Mouse (Mus musculus): ENCODE results near the gene Enox1. TPM values are rescaled to one million over a fixed set of nuclear protein-coding genes. Genes with fewer than 3 reads are reported as not detected.
"Not testable (repeated sequence)": the region's sequence is repeated elsewhere in the genome, so short reads cannot be mapped to it uniquely, and the experiment has no call there.

Gene Enox1
- polyA plus RNA-seq, 1 experiment from 2014 or later, result 19.6 TPM

GRCm38 (mm10) chr14:77536592-77536991 lies 380.0 kb downstream of the Enox1 start:
- ATAC-seq (ENCODE audit: insufficient read depth, low FRiP score, low TSS enrichment) (no peak), DNase-seq (ENCODE audit: low spot score) (no peak)
- Histone ChIP-seq H3K9me3 (ENCODE audit: control insufficient read depth, low read length) (no peaks in the 10 kb centered on the region), H3K9ac (ENCODE audit: low read length) (no peak overlapping the region), H3K27ac (ENCODE audit: low read depth, low read length) (no peak overlapping the region), H3K4me1 (ENCODE audit: control insufficient read depth, insufficient read depth, low read length) (no peaks in the 10 kb centered on the region), H3K27me3 (ENCODE audit: control insufficient read depth, insufficient read depth, low read length) (no peaks in the 10 kb centered on the region), H3K36me3 (ENCODE audit: control insufficient read depth, insufficient read depth, low read length) (no peaks in the 10 kb centered on the region), H3K4me2 (ENCODE audit: low read depth) (no peak overlapping the region), H3K4me3 (ENCODE audit: low read depth, low read length) (no peak overlapping the region)
- 79% methylated on average over 2 of the region's 2 CpGs for WGBS

- H3K27me3 ChIP-seq (ENCODE audit: control insufficient read depth, insufficient read depth, low read length); H3K9me3 ChIP-seq (ENCODE audit: control insufficient read depth, low read length); H3K9ac ChIP-seq (ENCODE audit: low read length); H3K27ac ChIP-seq (ENCODE audit: low read depth, low read length); H3K4me2 ChIP-seq (ENCODE audit: low read depth); H3K4me1 ChIP-seq (ENCODE audit: control insufficient read depth, insufficient read depth, low read length); ATAC-seq (ENCODE audit: insufficient read depth, low FRiP score, low TSS enrichment); H3K36me3 ChIP-seq (ENCODE audit: control insufficient read depth, insufficient read depth, low read length); H3K4me3 ChIP-seq (ENCODE audit: low read depth, low read length); DNase-seq (ENCODE audit: low spot score): not testable (repeated sequence)
- WGBS, result 65% methylated on average over 15 of the region's 21 CpGs
Measured at GRCm38 (mm10) chr14:77539563-77539962, 383.0 kb downstream of the Enox1 start.

GRCm38 (mm10) chr14:77541925-77542324 lies 385.4 kb downstream of the Enox1 start:
- Histone ChIP-seq H3K4me2 (ENCODE audit: low read depth) (no peak overlapping the region), H3K9ac (ENCODE audit: low read length) (no peak overlapping the region), H3K9me3 (ENCODE audit: control insufficient read depth, low read length) (no peaks in the 10 kb centered on the region), H3K27me3 (ENCODE audit: control insufficient read depth, insufficient read depth, low read length) (no peaks in the 10 kb centered on the region), H3K36me3 (ENCODE audit: control insufficient read depth, insufficient read depth, low read length) (no peaks in the 10 kb centered on the region), H3K4me1 (ENCODE audit: control insufficient read depth, insufficient read depth, low read length) (no peaks in the 10 kb centered on the region), H3K27ac (ENCODE audit: low read depth, low read length) (no peak overlapping the region), H3K4me3 (ENCODE audit: low read depth, low read length) (no peak overlapping the region)
- WGBS, result 81% methylated on average over 7 of the region's 7 CpGs
- no peak for DNase-seq (ENCODE audit: low spot score)
- no peak for ATAC-seq (ENCODE audit: insufficient read depth, low FRiP score, low TSS enrichment)

- H3K4me1 ChIP-seq (ENCODE audit: control insufficient read depth, insufficient read depth, low read length), result no peaks in the 10 kb centered on the region
- no peak overlapping the region for H3K4me2 ChIP-seq (ENCODE audit: low read depth)
- WGBS, result 91% methylated on average over 8 of the region's 8 CpGs
- no peaks in the 10 kb centered on the region for H3K9me3 ChIP-seq (ENCODE audit: control insufficient read depth, low read length)
- H3K4me3 ChIP-seq (ENCODE audit: low read depth, low read length), result no peak overlapping the region
- ATAC-seq (ENCODE audit: insufficient read depth, low FRiP score, low TSS enrichment), result no peak
- no peak overlapping the region for H3K27ac ChIP-seq (ENCODE audit: low read depth, low read length)
- H3K36me3 ChIP-seq (ENCODE audit: control insufficient read depth, insufficient read depth, low read length), result no peaks in the 10 kb centered on the region
- H3K9ac ChIP-seq (ENCODE audit: low read length), result no peak overlapping the region
- H3K27me3 ChIP-seq (ENCODE audit: control insufficient read depth, insufficient read depth, low read length), result no peaks in the 10 kb centered on the region
- DNase-seq (ENCODE audit: low spot score), result no peak
Measured at GRCm38 (mm10) chr14:77546531-77547274, 390.1 kb downstream of the Enox1 start.

GRCm38 (mm10) chr14:77547351-77547750 lies 390.8 kb downstream of the Enox1 start:
- no peak for ATAC-seq (ENCODE audit: insufficient read depth, low FRiP score, low TSS enrichment)
- no peaks in the 10 kb centered on the region for H3K4me1 ChIP-seq (ENCODE audit: control insufficient read depth, insufficient read depth, low read length)
- no peak overlapping the region for H3K27ac ChIP-seq (ENCODE audit: low read depth, low read length)
- WGBS, result 88% methylated on average over 5 of the region's 5 CpGs
- H3K36me3 ChIP-seq (ENCODE audit: control insufficient read depth, insufficient read depth, low read length), result no peaks in the 10 kb centered on the region
- DNase-seq (ENCODE audit: low spot score), result no peak
- H3K4me3 ChIP-seq (ENCODE audit: low read depth, low read length), result no peak overlapping the region
- H3K27me3 ChIP-seq (ENCODE audit: control insufficient read depth, insufficient read depth, low read length), result no peaks in the 10 kb centered on the region
- no peak overlapping the region for H3K4me2 ChIP-seq (ENCODE audit: low read depth)
- H3K9ac ChIP-seq (ENCODE audit: low read length), result no peak overlapping the region
- H3K9me3 ChIP-seq (ENCODE audit: control insufficient read depth, low read length), result no peaks in the 10 kb centered on the region

- Histone ChIP-seq H3K27ac (ENCODE audit: low read depth, low read length) (no peak overlapping the region), H3K27me3 (ENCODE audit: control insufficient read depth, insufficient read depth, low read length) (no peaks in the 10 kb centered on the region), H3K4me1 (ENCODE audit: control insufficient read depth, insufficient read depth, low read length) (no peaks in the 10 kb centered on the region), H3K4me2 (ENCODE audit: low read depth) (no peak overlapping the region), H3K36me3 (ENCODE audit: control insufficient read depth, insufficient read depth, low read length) (no peaks in the 10 kb centered on the region), H3K9me3 (ENCODE audit: control insufficient read depth, low read length) (no peaks in the 10 kb centered on the region), H3K4me3 (ENCODE audit: low read depth, low read length) (no peak overlapping the region), H3K9ac (ENCODE audit: low read length) (no peak overlapping the region)
- DNase-seq (ENCODE audit: low spot score) (no peak), ATAC-seq (ENCODE audit: insufficient read depth, low FRiP score, low TSS enrichment) (no peak)
- 88% methylated on average over 5 of the region's 5 CpGs for WGBS
Measured at GRCm38 (mm10) chr14:77548963-77549362, 392.4 kb downstream of the Enox1 start.

GRCm38 (mm10) chr14:77557446-77558070 lies 401.0 kb downstream of the Enox1 start:
- H3K4me2 ChIP-seq (ENCODE audit: low read depth), result no peak overlapping the region
- no peaks in the 10 kb centered on the region for H3K4me1 ChIP-seq (ENCODE audit: control insufficient read depth, insufficient read depth, low read length)
- H3K9ac ChIP-seq (ENCODE audit: low read length), result no peak overlapping the region
- no peaks in the 10 kb centered on the region for H3K36me3 ChIP-seq (ENCODE audit: control insufficient read depth, insufficient read depth, low read length)
- H3K27me3 ChIP-seq (ENCODE audit: control insufficient read depth, insufficient read depth, low read length), result no peaks in the 10 kb centered on the region
- H3K9me3 ChIP-seq (ENCODE audit: control insufficient read depth, low read length), result no peaks in the 10 kb centered on the region
- H3K27ac ChIP-seq (ENCODE audit: low read depth, low read length), result no peak overlapping the region
- DNase-seq (ENCODE audit: low spot score), result no peak
- WGBS, result 88% methylated on average over 7 of the region's 7 CpGs
- ATAC-seq (ENCODE audit: insufficient read depth, low FRiP score, low TSS enrichment), result no peak
- H3K4me3 ChIP-seq (ENCODE audit: low read depth, low read length), result no peak overlapping the region

GRCm38 (mm10) chr14:77558910-77559309 lies 402.3 kb downstream of the Enox1 start:
- Histone ChIP-seq H3K27me3 (ENCODE audit: control insufficient read depth, insufficient read depth, low read length) (no peaks in the 10 kb centered on the region), H3K9me3 (ENCODE audit: control insufficient read depth, low read length) (no peaks in the 10 kb centered on the region), H3K4me3 (ENCODE audit: low read depth, low read length) (no peak overlapping the region), H3K27ac (ENCODE audit: low read depth, low read length) (no peak overlapping the region), H3K4me1 (ENCODE audit: control insufficient read depth, insufficient read depth, low read length) (no peaks in the 10 kb centered on the region), H3K36me3 (ENCODE audit: control insufficient read depth, insufficient read depth, low read length) (no peaks in the 10 kb centered on the region), H3K4me2 (ENCODE audit: low read depth) (no peak overlapping the region), H3K9ac (ENCODE audit: low read length) (no peak overlapping the region)
- no peak for DNase-seq (ENCODE audit: low spot score)
- no peak for ATAC-seq (ENCODE audit: insufficient read depth, low FRiP score, low TSS enrichment)
- 94% methylated on average over 3 of the region's 3 CpGs for WGBS

GRCm38 (mm10) chr14:77559792-77560191 lies 403.2 kb downstream of the Enox1 start:
- Histone ChIP-seq H3K9ac (ENCODE audit: low read length) (no peak overlapping the region), H3K9me3 (ENCODE audit: control insufficient read depth, low read length) (no peaks in the 10 kb centered on the region), H3K27ac (ENCODE audit: low read depth, low read length) (no peak overlapping the region), H3K27me3 (ENCODE audit: control insufficient read depth, insufficient read depth, low read length) (no peaks in the 10 kb centered on the region), H3K4me2 (ENCODE audit: low read depth) (no peak overlapping the region), H3K4me3 (ENCODE audit: low read depth, low read length) (no peak overlapping the region), H3K36me3 (ENCODE audit: control insufficient read depth, insufficient read depth, low read length) (no peaks in the 10 kb centered on the region), H3K4me1 (ENCODE audit: control insufficient read depth, insufficient read depth, low read length) (no peaks in the 10 kb centered on the region)
- DNase-seq (ENCODE audit: low spot score), result no peak
- WGBS, result 74% methylated on average over 5 of the region's 5 CpGs
- no peak for ATAC-seq (ENCODE audit: insufficient read depth, low FRiP score, low TSS enrichment)
